Mouse (Mus musculus): ENCODE results near the gene Srebf1. TPM values are rescaled to one million over a fixed set of nuclear protein-coding genes. Genes with fewer than 3 reads are reported as not detected.

Gene Srebf1
- polyA plus RNA-seq, 2 experiments: 37.6 to 38.8 TPM

DNA sequence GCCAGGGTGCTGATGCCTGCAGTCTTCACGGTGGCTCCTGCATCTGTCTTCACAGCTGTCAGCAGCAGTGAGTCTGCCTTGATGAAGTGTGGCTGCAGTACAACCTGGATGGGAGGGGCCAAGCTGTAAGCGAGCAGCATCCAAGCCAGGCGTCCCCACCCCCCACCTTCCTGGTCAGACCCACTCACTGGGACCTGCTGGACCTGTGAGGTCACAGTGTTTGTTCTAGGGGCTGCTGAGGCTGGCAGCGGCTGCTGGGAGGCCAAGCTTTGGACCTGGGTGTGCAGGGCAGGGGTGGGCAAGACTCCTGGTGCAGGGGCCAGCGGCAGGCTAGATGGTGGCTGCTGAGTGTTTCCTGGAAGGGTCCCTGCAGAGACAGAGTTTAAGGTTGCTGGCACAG, 16.2 kb downstream of the Srebf1 start:
- ATAC-seq (ENCODE audit: insufficient read depth) (no peak), DNase-seq (ENCODE audit: low read depth in 3 of 3, low spot score in 3 of 3) (no peak)
- H3K4me2 ChIP-seq (ENCODE audit: low read depth): no peak overlapping the region
- WGBS (ENCODE audit: insufficient replicate concordance): 73% methylated on average over 5 of the region's 5 CpGs
- no peak overlapping the region for H3K9ac ChIP-seq (replicated peaks)
- no peak overlapping the region for H3K4me3 ChIP-seq (ENCODE audit: insufficient read depth in 1 of 2, low read depth in 2 of 2, low read length in 2 of 2)
- TF ChIP-seq CTCF (IDR thresholded peaks at IDR 0.05; ENCODE audit: low read depth) (no peak), EP300 (IDR thresholded peaks at IDR 0.05; ENCODE audit: low read depth) (no peak)
- H3K27ac ChIP-seq: no peak overlapping the region
- H3K4me1 ChIP-seq (replicated peaks; ENCODE audit: control insufficient read depth in 2 of 2, insufficient read depth in 2 of 2, low read length in 1 of 2): peaks cover 18 to 26% of the 10 kb centered on the region in 2 experiments
- no peaks in the 10 kb centered on the region for H3K9me3 ChIP-seq (ENCODE audit: control insufficient read depth, low read length)
- H3K36me3 ChIP-seq (replicated peaks; ENCODE audit: control insufficient read depth, insufficient read depth, low read depth): peaks cover 50% of the 10 kb centered on the region
- no peaks in the 10 kb centered on the region for H3K27me3 ChIP-seq (ENCODE audit: control insufficient read depth, insufficient read depth, low read length)

DNA sequence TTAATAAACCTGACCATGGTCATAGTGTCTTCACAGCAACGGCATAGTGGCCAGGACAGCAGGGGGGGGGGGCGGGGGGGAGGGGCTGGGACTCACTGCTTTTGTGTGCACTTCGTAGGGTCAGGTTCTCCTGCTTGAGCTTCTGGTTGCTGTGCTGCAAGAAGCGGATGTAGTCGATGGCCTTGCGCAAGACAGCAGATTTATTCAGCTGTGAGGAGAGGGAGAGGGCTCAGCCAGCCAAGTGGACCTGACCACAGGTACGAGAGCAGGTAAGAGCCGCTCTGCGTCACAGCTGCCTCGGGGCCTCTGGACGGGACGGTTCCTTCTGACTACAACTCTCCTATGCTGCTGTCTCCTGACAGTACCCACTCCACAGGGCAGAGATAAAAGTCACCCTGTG, 17.4 kb downstream of the Srebf1 start:
- H3K27me3 ChIP-seq (ENCODE audit: control insufficient read depth, insufficient read depth, low read length): no peaks in the 10 kb centered on the region
- H3K9me3 ChIP-seq (ENCODE audit: control insufficient read depth, low read length): no peaks in the 10 kb centered on the region
- no peak for TF ChIP-seq CTCF (IDR thresholded peaks at IDR 0.05; ENCODE audit: low read depth)
- TF ChIP-seq EP300 (IDR thresholded peaks at IDR 0.05; ENCODE audit: low read depth): no peak
- H3K4me1 ChIP-seq (replicated peaks; ENCODE audit: control insufficient read depth in 2 of 2, insufficient read depth in 2 of 2, low read length in 1 of 2): peaks cover 11 to 19% of the 10 kb centered on the region in 2 experiments; a peak in 3 of 4 replicates
- ATAC-seq (ENCODE audit: insufficient read depth) (no peak), DNase-seq (ENCODE audit: low read depth in 3 of 3, low spot score in 3 of 3) (no peak)
- no peak overlapping the region for H3K27ac ChIP-seq
- no peak overlapping the region for H3K4me3 ChIP-seq (ENCODE audit: insufficient read depth in 1 of 2, low read depth in 2 of 2, low read length in 2 of 2)
- WGBS (ENCODE audit: insufficient replicate concordance): 78% methylated on average over 11 of the region's 12 CpGs
- H3K4me2 ChIP-seq (ENCODE audit: low read depth): no peak overlapping the region
- H3K9ac ChIP-seq (replicated peaks): no peak overlapping the region
- H3K36me3 ChIP-seq (replicated peaks; ENCODE audit: control insufficient read depth, insufficient read depth, low read depth): peaks cover 59% of the 10 kb centered on the region

DNA sequence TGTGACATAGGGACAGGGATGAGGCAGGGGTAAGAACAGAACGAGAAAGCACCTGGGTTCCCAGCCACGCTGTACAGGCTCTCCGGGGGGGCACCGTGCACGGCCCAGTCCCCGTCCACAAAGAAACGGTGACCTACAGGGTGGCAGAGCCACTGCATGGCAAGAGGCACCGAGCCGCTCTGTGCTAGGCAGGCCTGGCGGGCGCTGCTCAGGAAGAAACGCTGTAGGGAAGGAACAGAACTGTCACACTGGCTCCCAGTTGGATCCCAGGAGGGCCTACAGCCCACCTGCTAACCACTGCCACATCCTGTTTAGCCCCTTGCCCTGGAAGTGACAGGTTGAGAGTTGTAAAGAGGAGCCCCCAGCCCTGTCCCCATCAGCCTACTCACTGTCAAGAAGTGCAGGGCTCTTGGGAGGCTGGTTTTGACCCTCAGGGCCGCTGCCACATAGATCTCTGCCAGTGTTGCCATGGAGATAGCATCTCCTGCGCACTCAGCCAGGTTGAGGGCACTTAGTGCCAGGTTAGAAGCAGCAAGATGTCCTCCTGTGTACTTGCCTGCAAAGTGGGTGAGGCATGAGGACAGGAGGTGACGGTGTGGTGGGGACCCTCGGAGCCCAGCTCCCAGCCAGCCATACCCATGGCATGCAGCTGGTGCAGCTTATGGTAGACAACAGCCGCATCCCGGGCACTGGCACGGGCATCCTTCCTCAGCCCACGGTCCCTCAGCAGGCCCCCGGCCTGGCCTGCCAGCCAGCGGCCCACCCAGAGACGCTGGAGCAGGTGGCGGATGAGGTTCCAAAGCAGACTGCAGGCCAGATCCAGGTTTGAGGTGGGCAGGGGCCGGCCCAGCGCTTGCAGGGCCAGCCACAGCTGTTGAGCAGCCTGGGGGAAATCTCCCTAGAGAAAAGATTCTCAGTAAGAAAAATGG, 19.4 kb downstream of the Srebf1 start:
- WGBS (ENCODE audit: insufficient replicate concordance): 86% methylated on average over 26 of the region's 26 CpGs
- Histone ChIP-seq H3K36me3 (replicated peaks; ENCODE audit: control insufficient read depth, insufficient read depth, low read depth) (peaks cover 71% of the 10 kb centered on the region), H3K27ac (no peak overlapping the region)

DNA sequence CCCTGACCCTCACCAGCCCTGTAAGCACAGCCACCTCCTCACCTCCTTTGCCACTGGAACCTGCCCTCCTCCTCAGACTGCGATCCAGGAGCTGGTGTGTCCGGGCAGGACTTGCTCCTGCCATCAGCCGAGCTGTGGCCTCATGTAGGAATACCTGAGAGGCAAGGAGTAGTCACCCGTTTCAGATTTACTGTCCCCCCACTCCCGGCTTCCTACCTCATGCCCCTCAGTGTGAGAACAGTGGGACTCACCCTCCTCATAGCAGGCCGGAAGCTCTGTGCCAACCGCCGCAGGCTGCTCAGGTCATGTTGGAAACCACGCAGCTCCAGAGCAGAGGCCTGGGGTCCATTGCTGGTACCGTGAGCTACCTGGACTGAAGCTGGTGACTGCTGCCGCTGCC, 22.0 kb downstream of the Srebf1 start:
- ATAC-seq (ENCODE audit: insufficient read depth) (no peak), DNase-seq (ENCODE audit: low read depth in 3 of 3, low spot score in 3 of 3) (no peak)
- no peak overlapping the region for H3K4me2 ChIP-seq (ENCODE audit: low read depth)
- H3K27ac ChIP-seq: no peak overlapping the region
- H3K9me3 ChIP-seq (ENCODE audit: control insufficient read depth, low read length): no peaks in the 10 kb centered on the region
- no peak for TF ChIP-seq EP300 (IDR thresholded peaks at IDR 0.05; ENCODE audit: low read depth)
- no peak for TF ChIP-seq CTCF (IDR thresholded peaks at IDR 0.05; ENCODE audit: low read depth)
- H3K4me3 ChIP-seq (ENCODE audit: insufficient read depth in 1 of 2, low read depth in 2 of 2, low read length in 2 of 2): no peak overlapping the region
- H3K36me3 ChIP-seq (replicated peaks; ENCODE audit: control insufficient read depth, insufficient read depth, low read depth): peaks cover 53% of the 10 kb centered on the region
- H3K27me3 ChIP-seq (ENCODE audit: control insufficient read depth, insufficient read depth, low read length): no peaks in the 10 kb centered on the region
- no peaks in the 10 kb centered on the region for H3K4me1 ChIP-seq (replicated peaks; ENCODE audit: control insufficient read depth in 2 of 2, insufficient read depth in 2 of 2, low read length in 1 of 2)
- H3K9ac ChIP-seq (replicated peaks): no peak overlapping the region
- 78% methylated on average over 11 of the region's 11 CpGs for WGBS (ENCODE audit: insufficient replicate concordance)

More for the DNA sequence above, 19.4 kb downstream of the Srebf1 start:
- no peak for DNase-seq (ENCODE audit: low read depth in 3 of 3, low spot score in 3 of 3)
- H3K4me1 ChIP-seq (replicated peaks; ENCODE audit: control insufficient read depth in 2 of 2, insufficient read depth in 2 of 2, low read length in 1 of 2): no peaks in the 10 kb centered on the region; a peak in 2 of 4 replicates
- H3K4me3 ChIP-seq (ENCODE audit: insufficient read depth in 1 of 2, low read depth in 2 of 2, low read length in 2 of 2): no peak overlapping the region
- H3K4me2 ChIP-seq (ENCODE audit: low read depth): no peak overlapping the region
- no peaks in the 10 kb centered on the region for H3K27me3 ChIP-seq (ENCODE audit: control insufficient read depth, insufficient read depth, low read length)
- no peak for TF ChIP-seq CTCF (IDR thresholded peaks at IDR 0.05; ENCODE audit: low read depth)
- TF ChIP-seq EP300 (IDR thresholded peaks at IDR 0.05; ENCODE audit: low read depth): no peak
- H3K9ac ChIP-seq (replicated peaks): no peak overlapping the region
- H3K9me3 ChIP-seq (ENCODE audit: control insufficient read depth, low read length): no peaks in the 10 kb centered on the region
- ATAC-seq (ENCODE audit: insufficient read depth): no peak

DNA sequence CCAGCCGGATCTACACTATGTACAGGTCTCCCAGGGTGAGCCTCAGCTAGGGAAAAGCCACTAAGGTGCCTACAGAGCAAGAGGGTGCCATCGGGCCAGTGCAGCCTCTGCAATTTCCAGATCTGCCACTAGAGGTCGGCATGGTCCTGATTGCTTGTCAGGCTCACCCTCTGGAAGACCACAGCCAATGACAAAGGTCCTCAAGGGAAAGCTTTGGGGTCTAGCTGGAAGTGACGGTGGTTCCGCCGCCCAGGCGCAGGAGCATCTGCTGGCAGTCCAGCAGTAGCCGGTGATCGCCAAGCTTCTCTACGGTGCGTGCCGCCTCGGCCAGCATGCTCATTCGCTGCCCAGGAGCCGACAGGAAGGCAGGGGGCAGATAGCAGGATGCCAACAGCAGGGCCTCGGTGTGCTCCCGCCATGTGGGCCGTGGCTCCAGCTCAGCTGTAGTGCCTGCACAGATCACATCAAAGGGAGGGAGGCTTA, 22.6 kb downstream of the Srebf1 start:
- Histone ChIP-seq H3K9ac (replicated peaks) (no peak overlapping the region), H3K4me3 (ENCODE audit: insufficient read depth in 1 of 2, low read depth in 2 of 2, low read length in 2 of 2) (no peak overlapping the region), H3K27ac (no peak overlapping the region), H3K9me3 (ENCODE audit: control insufficient read depth, low read length) (no peaks in the 10 kb centered on the region), H3K4me1 (replicated peaks; ENCODE audit: control insufficient read depth in 2 of 2, insufficient read depth in 2 of 2, low read length in 1 of 2) (no peaks in the 10 kb centered on the region), H3K27me3 (ENCODE audit: control insufficient read depth, insufficient read depth, low read length) (no peaks in the 10 kb centered on the region), H3K36me3 (replicated peaks; ENCODE audit: control insufficient read depth, insufficient read depth, low read depth) (peaks cover 49% of the 10 kb centered on the region), H3K4me2 (ENCODE audit: low read depth) (no peak overlapping the region)
- peak; percentile 72 for ATAC-seq (ENCODE audit: insufficient read depth)
- WGBS (ENCODE audit: insufficient replicate concordance): 25% methylated on average over 18 of the region's 18 CpGs
- peak; percentile 99 for TF ChIP-seq CTCF (IDR thresholded peaks at IDR 0.05; ENCODE audit: low read depth)
- TF ChIP-seq EP300 (IDR thresholded peaks at IDR 0.05; ENCODE audit: low read depth): no peak
- peak; percentile 67 to 73 (median 70) for DNase-seq (ENCODE audit: low read depth in 3 of 3, low spot score in 3 of 3)

Data from liver, embryonic 14.5 days (tissue).